Comparison of ENCODE assay signal across 8 mouse cellular contexts in genomic region chr6:91409448-91410167, GRCm38 (mm10). TPM values are rescaled to one million over a fixed set of nuclear protein-coding genes. Genes with fewer than 3 reads are reported as not detected.
DNase-seq lines count a peak whose midpoint lies in the region; ATAC-seq lines count a peak whose summit lies in the region.

No protein-coding gene starts in this region.

- under 1% methylated on average over 34 of the region's 34 CpGs for WGBS in hindbrain, embryonic 10.5 days
- 1% methylated on average over 34 of the region's 34 CpGs for WGBS in limb, embryonic 12.5 days
- under 1% methylated on average over 34 of the region's 34 CpGs for WGBS in neural tube, embryonic 15.5 days

- H3K9ac ChIP-seq in limb, embryonic 12.5 days (replicated peaks), result 0 out of 2 replicates have a peak overlapping the region, but pooled peaks have one; percentile 28
- H3K9ac ChIP-seq in neural tube, embryonic 15.5 days (replicated peaks), result peak overlapping the region; percentile 67

- H3K4me2 ChIP-seq in limb, embryonic 12.5 days, result peak overlapping the region; percentile 89
- peak overlapping the region; percentile 92 for H3K4me2 ChIP-seq in neural tube, embryonic 15.5 days

- H3K4me1 ChIP-seq in hindbrain, embryonic 10.5 days (replicated peaks), result peaks cover 41% of the 10 kb centered on the region
- H3K4me1 ChIP-seq in limb, embryonic 12.5 days (replicated peaks), result peaks cover 24% of the 10 kb centered on the region
- H3K4me1 ChIP-seq in neural tube, embryonic 15.5 days, result peaks cover 37% of the 10 kb centered on the region

- no peak for ATAC-seq in limb, embryonic 12.5 days (ENCODE audit: insufficient number of reproducible peaks, insufficient read depth, low FRiP score, low TSS enrichment, low read depth)
- no peak for ATAC-seq in neural tube, embryonic 15.5 days (ENCODE audit: low FRiP score)

- H3K36me3 ChIP-seq in hindbrain, embryonic 10.5 days, result peaks cover 40% of the 10 kb centered on the region
- no peaks in the 10 kb centered on the region for H3K36me3 ChIP-seq in limb, embryonic 12.5 days
- no peaks in the 10 kb centered on the region for H3K36me3 ChIP-seq in neural tube, embryonic 15.5 days

- H3K9me3 ChIP-seq in hindbrain, embryonic 10.5 days, result no peaks in the 10 kb centered on the region
- H3K9me3 ChIP-seq in limb, embryonic 12.5 days, result no peaks in the 10 kb centered on the region
- no peaks in the 10 kb centered on the region for H3K9me3 ChIP-seq in neural tube, embryonic 15.5 days (replicated peaks)

- H3K27ac ChIP-seq in hindbrain, embryonic 10.5 days, result peak overlapping the region; percentile 91
- H3K27ac ChIP-seq in limb, embryonic 12.5 days, result no peak overlapping the region
- 0 out of 2 replicates have a peak overlapping the region, but pooled peaks have one; percentile 61 for H3K27ac ChIP-seq in neural tube, embryonic 15.5 days (replicated peaks)

- DNase-seq in adrenal gland, adult 2 months, result peak; percentile 3
- no peak for DNase-seq in adrenal gland, adult 8-10 months
- peak; percentile 67 for DNase-seq in cerebellum, adult 8-10 months
- peak; percentile 64 for DNase-seq in hindbrain, embryonic 10.5 days (ENCODE audit: low spot score)
- DNase-seq in adrenal gland, postnatal 14 days, result no peak
- no peak for DNase-seq in gastrocnemius, postnatal 36 days

- peak overlapping the region; percentile 73 for H3K4me3 ChIP-seq in hindbrain, embryonic 10.5 days
- H3K4me3 ChIP-seq in limb, embryonic 12.5 days (replicated peaks), result peak overlapping the region; percentile 49
- peak overlapping the region; percentile 72 for H3K4me3 ChIP-seq in neural tube, embryonic 15.5 days (replicated peaks)

- peaks cover 77% of the 10 kb centered on the region for H3K27me3 ChIP-seq in hindbrain, embryonic 10.5 days (ENCODE audit: insufficient read depth, poor library complexity, severe bottlenecking)
- peaks cover 91% of the 10 kb centered on the region for H3K27me3 ChIP-seq in limb, embryonic 12.5 days
- H3K27me3 ChIP-seq in neural tube, embryonic 15.5 days (replicated peaks), result peaks cover 46% of the 10 kb centered on the region

- intact Hi-C loops in gastrocnemius, postnatal 36 days (cut with DNase I), result loop anchor here (5.0 kb wide), 1 partner anchor 237 kb away; no protein-coding TSS in a partner anchor

RNA-seq across cellular contexts. Expression of gene Wnt7a, which starts 1.6 kb away (rescaled TPM):
- total RNA-seq in adrenal gland, adult 2 months (2021), result not detected
- polyA plus RNA-seq in adrenal gland, adult 2 months (2012; rRNA removed), result not detected in 2 replicates
- not detected for total RNA-seq in adrenal gland, adult 8-10 months (2022)
- 10.0 and 11.0 TPM in 2 replicates for polyA plus RNA-seq in hindbrain, embryonic 10.5 days (2016; fragmentation: Nextera tagmentation; extraction: Ambion mirVana)
- 5.1 and 5.7 TPM in 2 replicates for polyA plus RNA-seq in limb, embryonic 12.5 days (2016; fragmentation: Nextera tagmentation; extraction: Ambion mirVana)
- 7.6 and 9.5 TPM in 2 replicates for polyA plus RNA-seq in neural tube, embryonic 15.5 days (2015; fragmentation: Nextera tagmentation; extraction: Ambion mirVana)
- total RNA-seq in adrenal gland, postnatal 14 days (2021), result not detected in 2 replicates
- total RNA-seq in gastrocnemius, postnatal 36 days (2021), result not detected

Comparison
In these comparisons a context has a peak if more than half of its experiments do, and no peak if none do; other contexts are left out.
1. DNase-seq: peak in adrenal gland, adult 2 months (single experiment), cerebellum, adult 8-10 months (single experiment) and hindbrain, embryonic 10.5 days (single experiment); none in adrenal gland, adult 8-10 months (single experiment), adrenal gland, postnatal 14 days (single experiment) and gastrocnemius, postnatal 36 days (0 of 2).
2. Peak in every context shown above with its lines, with median percentiles within 50 percentile points of each other: H3K4me3 ChIP-seq.